Mouse (Mus musculus): ENCODE measurements around the gene Sptlc3. TPM values are rescaled to one million over a fixed set of nuclear protein-coding genes. Genes with fewer than 3 reads are reported as not detected.

Sptlc3 gene
- polyA plus RNA-seq, 1 experiment from 2014 or later = 2.3 TPM

DNA sequence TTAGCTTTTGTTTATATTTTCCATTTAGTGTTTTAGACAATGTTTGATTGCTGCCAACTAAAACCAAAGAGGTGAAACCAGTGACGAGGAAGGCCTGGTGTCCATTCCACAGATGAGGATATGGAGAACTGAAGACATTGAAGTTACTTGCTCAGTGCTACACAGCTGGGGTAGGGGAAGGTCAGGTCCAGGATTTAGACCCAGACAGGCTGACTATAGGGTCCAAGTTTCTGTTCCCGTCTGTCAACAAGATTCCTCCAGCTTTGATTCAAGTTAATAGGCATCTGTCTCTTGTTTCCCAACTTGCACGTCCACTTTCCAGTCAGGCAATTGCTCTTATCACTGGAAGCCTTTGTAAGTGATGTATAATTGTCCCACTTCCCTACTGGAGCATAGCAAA, 188.8 kb downstream of the Sptlc3 start:
- WGBS = 27% methylated on average over 3 of the region's 3 CpGs
- Histone ChIP-seq H3K4me3 (ENCODE audit: low read depth, low read length) (no peak overlapping the region), H3K9ac (replicated peaks; ENCODE audit: low read depth) (no peak overlapping the region), H3K36me3 (ENCODE audit: insufficient read depth, low read length) (no peaks in the 10 kb centered on the region), H3K27ac (ENCODE audit: low read length) (no peak overlapping the region), H3K4me2 (replicated peaks; ENCODE audit: low read depth, low read length) (0 out of 2 replicates have a peak overlapping the region, but pooled peaks have one; percentile 1), H3K9me3 (ENCODE audit: low read length) (no peaks in the 10 kb centered on the region), H3K27me3 (replicated peaks; ENCODE audit: insufficient read depth, low read length) (no peaks in the 10 kb centered on the region), H3K4me1 (ENCODE audit: insufficient read depth, low read depth, low read length) (no peaks in the 10 kb centered on the region)
- no peak for TF ChIP-seq CTCF (IDR thresholded peaks at IDR 0.05)
- DNase-seq (ENCODE audit: low spot score) (peak; percentile 55), ATAC-seq (peak; percentile 64)

Other genes with a start within 250 kb of the Sptlc3 start
- 14.5 and 15.1 TPM in 2 replicates for gene Ism1, start 184.3 kb downstream of the Sptlc3 start, polyA plus RNA-seq (2015; fragmentation: Nextera tagmentation; extraction: Ambion mirVana)

Measured in lung, postnatal 0 days (tissue).